Mouse (Mus musculus): ENCODE measurements around the gene Ndp. TPM values are rescaled to one million over a fixed set of nuclear protein-coding genes. Genes with fewer than 3 reads are reported as not detected.

Ndp gene
- polyA plus RNA-seq, 1 experiment from 2014 or later: not detected

- Histone ChIP-seq H3K79me2 (ENCODE audit: inconsistent target) (no peaks in the 10 kb centered on the region), H3K27ac (no peak overlapping the region), H3K36me3 (ENCODE audit: inconsistent target) (no peaks in the 10 kb centered on the region), H3K4me3 (ENCODE audit: inconsistent target) (no peak overlapping the region)
These were observed 75.0 kb downstream of the Ndp start for GRCm38 (mm10) chrX:16836488-16837082.

Other genes with a start within 250 kb of the Ndp start
- gene Maob, start 94.4 kb downstream of the Ndp start, polyA plus RNA-seq (2018): 0.33 to 0.48 TPM in 2 of 3 replicates, not detected in the other

Measured in macrophage (primary cell).